Mouse (Mus musculus) heart, postnatal 4 days (tissue): ENCODE measurements around the gene Ccdc84. TPM values are rescaled to one million over a fixed set of nuclear protein-coding genes. Genes with fewer than 3 reads are reported as not detected.
"Not testable (repeated sequence)": the region's sequence is repeated elsewhere in the genome, so short reads cannot be mapped to it uniquely, and the experiment has no call there.

Source experiments
- DNase-seq: peaks from one replicate; pipeline ENCODE4 v3.0.0; 2021
- total RNA-seq, 2 experiments: library from RNA; stranded (reverse); gene quantifications; 2 replicates each; pipeline ENCODE4 v1.2.3; 2021

Ccdc84 gene
- 10 to 100 TPM; 14.3 to 14.7 TPM for total RNA-seq

- no peak for DNase-seq
Observed at GRCm38 (mm10) chr9:44418519-44419385, at the start of gene Ccdc84. Gene Ccdc84, minus strand, starts transcription at chr9:44418569.

- no peak for DNase-seq
Observed at GRCm38 (mm10) chr9:44461950-44462349, 43.6 kb upstream of the Ccdc84 start.

GRCm38 (mm10) chr9:44457035-44457742 is 38.8 kb upstream of the Ccdc84 start:
- DNase-seq, result peak; percentile 36

GRCm38 (mm10) chr9:44454891-44455220 is 36.5 kb upstream of the Ccdc84 start, which contains the start of gene Upk2:
Gene Upk2, minus strand, starts transcription at chr9:44454976.
- DNase-seq, result no peak

- DNase-seq, result peak; percentile 91
Observed at GRCm38 (mm10) chr9:44454132-44454890, 35.9 kb upstream of the Ccdc84 start.

GRCm38 (mm10) chr9:44450387-44450786 is 32.0 kb upstream of the Ccdc84 start:
- no peak for DNase-seq

GRCm38 (mm10) chr9:44444402-44445025 is 26.1 kb upstream of the Ccdc84 start:
- DNase-seq, result not testable (repeated sequence)

- no peak for DNase-seq
Observed at GRCm38 (mm10) chr9:44440961-44441360, 22.6 kb upstream of the Ccdc84 start, which contains the start of gene Foxr1. Gene Foxr1, minus strand, starts transcription at chr9:44441136.

- no peak for DNase-seq
Observed at GRCm38 (mm10) chr9:44435747-44436146, 17.4 kb upstream of the Ccdc84 start.

- no peak for DNase-seq
Observed at GRCm38 (mm10) chr9:44432577-44433185, 14.3 kb upstream of the Ccdc84 start.

- no peak for DNase-seq
Observed at GRCm38 (mm10) chr9:44423576-44423975, 5.2 kb upstream of the Ccdc84 start.

- no peak for DNase-seq
Observed at GRCm38 (mm10) chr9:44420280-44420898, 2.0 kb upstream of the Ccdc84 start.

- DNase-seq, result not testable (repeated sequence)
Observed at GRCm38 (mm10) chr9:44419730-44420129, 1.4 kb upstream of the Ccdc84 start.

- peak; percentile 98 for DNase-seq
Observed at GRCm38 (mm10) chr9:44417892-44418363, 441 bp downstream of the Ccdc84 start.

- DNase-seq, result no peak
Observed at GRCm38 (mm10) chr9:44417156-44417891, 1.0 kb downstream of the Ccdc84 start.

- no peak for DNase-seq
Observed at GRCm38 (mm10) chr9:44412781-44413180, 5.6 kb downstream of the Ccdc84 start.

- DNase-seq, result no peak
Observed at GRCm38 (mm10) chr9:44412306-44412705, 6.1 kb downstream of the Ccdc84 start.

- no peak for DNase-seq
Observed at GRCm38 (mm10) chr9:44411601-44412130, 6.7 kb downstream of the Ccdc84 start.

GRCm38 (mm10) chr9:44410647-44411336 is 7.6 kb downstream of the Ccdc84 start:
- no peak for DNase-seq

- DNase-seq, result not testable (repeated sequence)
Observed at GRCm38 (mm10) chr9:44408693-44409092, 9.7 kb downstream of the Ccdc84 start.
